Mouse (Mus musculus) ZHBTc4 (cell line): Measurements from ENCODE around the gene Garnl3.

ENCODE experiments used
- DNase-seq: peaks from one replicate; pipeline ENCODE4 v3.0.0-alpha.2; 2011; ENCODE audit warnings: low read depth, low spot score

Gene Garnl3

GRCm38 (mm10) chr2:32938741-32939140 is 192.7 kb downstream of the Garnl3 start:
- no peak for DNase-seq
